Mouse (Mus musculus): ENCODE measurements at regions not wholly inside any gene's neighbourhood (a gene's known extent, or its start where the extent isn't known, plus 50 kb on each side); places are given as distances from the start of the nearest gene placed in this dataset.

GRCm38 (mm10) chr7:121339942-121340341, 51.7 kb upstream of the Hs3st2 start:
- DNase-seq = no peak
- intact Hi-C loops (cut with DNase I) = no loop called here

Measured in heart, postnatal 36 days (tissue).